ENCODE assay signal across 9 mouse cellular contexts in genomic region chr11:109560793-109561257, GRCm38 (mm10). TPM values are rescaled to one million over a fixed set of nuclear protein-coding genes. Genes with fewer than 3 reads are reported as not detected.
DNase-seq lines count a peak whose midpoint lies in the region; ATAC-seq lines count a peak whose summit lies in the region.
"Had no signal": no experiment of that assay in that cellular context is flagged by ENCODE, and none has a peak within 500 bp of the region (broad histone marks: within the 10 kb centered on the region; RNA-seq: fewer than 3 reads in every experiment).

No protein-coding gene starts in this region.

- no peak overlapping the region for H3K27ac ChIP-seq in midbrain, embryonic 14.5 days (replicated peaks; ENCODE audit: low read depth, low read length)
- H3K27ac ChIP-seq in midbrain, embryonic 11.5 days (ENCODE audit: low read depth, low read length): no peak overlapping the region
- H3K27ac ChIP-seq in embryonic facial prominence, embryonic 10.5 days (replicated peaks): no peak overlapping the region

- no peak overlapping the region for H3K4me2 ChIP-seq in midbrain, embryonic 14.5 days (ENCODE audit: low read length)
- H3K4me2 ChIP-seq in midbrain, embryonic 11.5 days: no peak overlapping the region

- no peaks in the 10 kb centered on the region for H3K36me3 ChIP-seq in midbrain, embryonic 14.5 days (ENCODE audit: control insufficient read depth, insufficient read depth, low read length)
- no peaks in the 10 kb centered on the region for H3K36me3 ChIP-seq in midbrain, embryonic 11.5 days (ENCODE audit: control insufficient read depth, insufficient read depth, low read length)
- H3K36me3 ChIP-seq in embryonic facial prominence, embryonic 10.5 days (replicated peaks): no peaks in the 10 kb centered on the region

- ATAC-seq in midbrain, embryonic 14.5 days (ENCODE audit: low FRiP score, low TSS enrichment): no peak
- ATAC-seq in midbrain, embryonic 11.5 days (ENCODE audit: low FRiP score): no peak

- no peaks in the 10 kb centered on the region for H3K27me3 ChIP-seq in midbrain, embryonic 14.5 days (ENCODE audit: control insufficient read depth, insufficient read depth, low read length)
- H3K27me3 ChIP-seq in midbrain, embryonic 11.5 days (ENCODE audit: control insufficient read depth, insufficient read depth, low read length): no peaks in the 10 kb centered on the region
- no peaks in the 10 kb centered on the region for H3K27me3 ChIP-seq in embryonic facial prominence, embryonic 10.5 days (replicated peaks; ENCODE audit: low read depth, poor library complexity, severe bottlenecking)

- H3K4me1 ChIP-seq in midbrain, embryonic 14.5 days (ENCODE audit: control insufficient read depth, insufficient read depth, low read length): no peaks in the 10 kb centered on the region
- H3K4me1 ChIP-seq in midbrain, embryonic 11.5 days (ENCODE audit: control insufficient read depth, insufficient read depth, low read length): no peaks in the 10 kb centered on the region
- H3K4me1 ChIP-seq in embryonic facial prominence, embryonic 10.5 days: peaks cover 17% of the 10 kb centered on the region

- peak; percentile 35 for DNase-seq in midbrain, embryonic 14.5 days
- no peak for DNase-seq in midbrain, embryonic 11.5 days (ENCODE audit: low spot score, missing footprints)
- DNase-seq in embryonic facial prominence, embryonic 10.5 days (ENCODE audit: low spot score): peak; percentile 25
- DNase-seq in kidney, adult 9 months: peak; percentile 75
- DNase-seq in lung, postnatal 14 days: peak; percentile 65
- DNase-seq in thymus, postnatal 25 days: peak; percentile 80
- no peak for DNase-seq in left cerebral cortex, adult 9 months (ENCODE audit: low spot score in 2 of 2)
- no peak for DNase-seq in neural tube, embryonic 10.5 days (ENCODE audit: extremely low spot score, low spot score)

- H3K9me3 ChIP-seq in midbrain, embryonic 14.5 days (ENCODE audit: control insufficient read depth, low read length): no peaks in the 10 kb centered on the region
- no peaks in the 10 kb centered on the region for H3K9me3 ChIP-seq in midbrain, embryonic 11.5 days (ENCODE audit: control insufficient read depth, low read length)
- H3K9me3 ChIP-seq in embryonic facial prominence, embryonic 10.5 days: no peaks in the 10 kb centered on the region

- H3K4me3 ChIP-seq in midbrain, embryonic 14.5 days (replicated peaks; ENCODE audit: low read depth, low read length): no peak overlapping the region
- no peak overlapping the region for H3K4me3 ChIP-seq in midbrain, embryonic 11.5 days (ENCODE audit: low read depth, low read length)
- H3K4me3 ChIP-seq in embryonic facial prominence, embryonic 10.5 days: no peak overlapping the region
- H3K4me3 ChIP-seq: erythroblast, embryonic 14.5 days had no signal

- H3K9ac ChIP-seq in midbrain, embryonic 14.5 days (replicated peaks; ENCODE audit: low read length): no peak overlapping the region
- H3K9ac ChIP-seq in midbrain, embryonic 11.5 days (ENCODE audit: low read length): no peak overlapping the region

- 40% methylated on average over 9 of the region's 9 CpGs for WGBS in midbrain, embryonic 14.5 days
- WGBS in midbrain, embryonic 11.5 days: 46% methylated on average over 9 of the region's 9 CpGs
- WGBS in embryonic facial prominence, embryonic 10.5 days: 29% methylated on average over 9 of the region's 9 CpGs

RNA-seq across cellular contexts. Expression of gene Wipi1, which starts 50.9 kb away (rescaled TPM):
- polyA plus RNA-seq in midbrain, embryonic 14.5 days (2014; fragmentation: Nextera tagmentation; extraction: Ambion mirVana): 6.5 and 9.9 TPM in 2 replicates
- 11.1 and 12.4 TPM in 2 replicates for polyA plus RNA-seq in midbrain, embryonic 11.5 days (2014; fragmentation: Nextera tagmentation; extraction: Ambion mirVana)
- 20.7 and 25.3 TPM in 2 replicates for polyA plus RNA-seq in embryonic facial prominence, embryonic 10.5 days (2016; fragmentation: Nextera tagmentation; extraction: Ambion mirVana)

Comparison
In these comparisons a context has a peak if more than half of its experiments do, and no peak if none do; other contexts are left out.
1. DNase-seq: peak in midbrain, embryonic 14.5 days (single experiment), embryonic facial prominence, embryonic 10.5 days (single experiment), kidney, adult 9 months (single experiment), lung, postnatal 14 days (single experiment) and thymus, postnatal 25 days (single experiment); none in midbrain, embryonic 11.5 days (single experiment), left cerebral cortex, adult 9 months (0 of 2) and neural tube, embryonic 10.5 days (single experiment).